Mouse (Mus musculus) heart, adult 8-10 months (tissue): ENCODE results near the gene Cldn7. TPM values are rescaled to one million over a fixed set of nuclear protein-coding genes. Genes with fewer than 3 reads are reported as not detected.
"Not testable (repeated sequence)": the region's sequence is repeated elsewhere in the genome, so short reads cannot be mapped to it uniquely, and the experiment has no call there.

Source experiments
- DNase-seq: peaks from one replicate; pipeline ENCODE4 v3.0.0; 2022; ENCODE audit warnings: low spot score
- total RNA-seq, 4 experiments: library from RNA; stranded (reverse); gene quantifications; 2 replicates each; pipeline ENCODE4 v1.2.4; 2022

The Cldn7 gene
- total RNA-seq, 4 experiments from 2014 or later = 1.1 TPM; not detected in 3

DNA sequence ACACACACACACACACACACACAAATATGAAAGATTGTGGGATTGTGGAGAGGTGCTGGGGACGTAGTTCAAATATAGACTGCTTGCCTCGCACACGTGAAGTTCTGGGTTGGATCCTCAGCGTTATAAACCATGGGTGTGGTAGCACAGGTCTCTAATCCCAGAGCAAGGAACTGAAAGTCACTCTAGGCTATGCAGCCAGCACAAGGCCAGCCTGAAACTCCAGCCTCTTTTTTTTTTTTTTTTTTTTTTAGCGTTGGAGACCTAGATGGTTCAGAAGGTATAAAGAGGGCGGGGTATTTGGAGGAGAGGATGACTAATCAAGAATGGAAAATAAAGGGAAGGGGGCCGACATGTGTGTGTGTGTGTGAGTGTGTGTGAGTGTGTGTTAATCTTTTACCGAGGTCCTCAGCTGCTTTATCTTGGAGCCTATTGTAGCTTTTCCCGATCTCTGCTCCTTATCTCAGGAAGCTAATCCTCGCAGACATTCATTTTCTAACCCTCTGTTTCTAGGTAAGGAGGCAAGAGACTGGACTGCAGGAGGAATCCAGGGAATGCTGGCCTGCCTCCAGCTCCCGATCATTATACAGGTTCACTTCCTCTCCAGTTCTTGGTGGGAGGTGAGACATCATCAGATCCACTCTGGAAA is 11.2 kb upstream of the Cldn7 start:
- DNase-seq = no peak

GRCm38 (mm10) chr11:69955618-69956017 is 9.0 kb upstream of the Cldn7 start:
- not testable (repeated sequence) for DNase-seq

- no peak for DNase-seq
Observed at GRCm38 (mm10) chr11:69956218-69956617, 8.4 kb upstream of the Cldn7 start.

- no peak for DNase-seq
Observed at GRCm38 (mm10) chr11:69960616-69961015, 4.0 kb upstream of the Cldn7 start.

GRCm38 (mm10) chr11:69961841-69962240 is 2.7 kb upstream of the Cldn7 start:
- no peak for DNase-seq

- no peak for DNase-seq
Observed at GRCm38 (mm10) chr11:69965271-69966005, 859 bp downstream of the Cldn7 start.

GRCm38 (mm10) chr11:69966006-69966859 is 1.7 kb downstream of the Cldn7 start:
- no peak for DNase-seq

- DNase-seq = no peak
Observed at GRCm38 (mm10) chr11:69966860-69967517, 2.4 kb downstream of the Cldn7 start.

DNA sequence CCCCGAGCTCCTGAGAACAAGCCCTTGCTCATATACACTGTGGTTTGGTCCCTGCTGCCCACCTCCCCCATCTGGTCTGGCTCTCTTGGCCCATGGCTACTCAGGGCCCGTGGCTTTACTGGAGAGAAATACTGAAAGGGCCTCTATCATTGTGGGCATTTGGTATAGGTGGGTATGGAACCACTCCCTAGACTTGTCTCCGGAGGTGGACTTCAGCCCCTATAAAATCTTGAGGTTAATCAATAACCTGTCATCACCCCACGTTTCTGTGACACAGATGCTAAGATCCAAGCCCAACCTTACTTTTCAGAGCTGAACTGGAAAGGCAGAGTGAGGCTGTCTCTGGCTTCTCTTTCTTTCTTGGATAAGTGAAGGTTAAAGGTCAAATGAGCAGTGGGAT is 4.2 kb downstream of the Cldn7 start:
- DNase-seq = no peak

DNA sequence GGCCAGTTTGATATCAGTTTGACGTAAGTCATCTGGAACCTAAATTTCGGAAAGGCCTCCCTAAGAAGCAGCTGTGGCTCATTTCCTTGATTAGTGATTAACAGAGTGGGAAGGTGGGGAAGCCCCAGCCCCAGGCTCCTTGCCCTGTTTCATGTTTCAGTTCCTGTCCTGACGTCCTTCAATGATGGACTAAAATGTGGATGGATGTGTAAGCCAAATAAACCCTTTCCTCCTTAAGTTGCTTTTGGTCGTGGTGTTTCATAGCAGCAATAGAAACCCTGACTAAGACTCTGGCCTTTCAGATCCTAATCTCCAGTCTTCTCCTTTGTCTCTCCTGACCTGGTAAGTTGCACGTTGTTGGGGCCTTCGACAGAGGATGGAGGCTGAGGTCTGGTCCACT is 5.6 kb downstream of the Cldn7 start:
- DNase-seq = no peak

- DNase-seq = no peak
Observed at GRCm38 (mm10) chr11:69970775-69971174, 6.2 kb downstream of the Cldn7 start.

DNA sequence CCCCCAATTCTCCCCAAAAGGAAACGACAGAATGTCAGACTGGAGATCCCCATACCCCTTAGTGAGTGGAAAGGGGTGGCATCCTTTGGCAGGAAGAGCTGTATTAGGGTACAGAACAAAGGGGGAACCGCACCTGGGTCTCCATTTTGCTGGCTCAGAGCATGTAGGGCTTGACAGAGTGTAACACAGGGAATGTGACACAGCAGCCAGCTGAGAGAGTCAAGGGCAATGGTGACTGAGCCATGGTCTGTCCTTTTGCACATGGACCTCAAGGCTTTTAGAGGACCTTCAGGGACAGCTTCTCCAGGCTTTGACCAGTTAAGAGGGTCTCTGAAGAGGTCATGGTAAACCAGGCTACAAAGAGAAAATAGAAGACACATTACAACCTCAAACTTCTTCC is 10.3 kb downstream of the Cldn7 start:
- DNase-seq = no peak

GRCm38 (mm10) chr11:69976271-69976670 is 11.7 kb downstream of the Cldn7 start:
- DNase-seq = no peak

GRCm38 (mm10) chr11:69979827-69980195 is 15.2 kb downstream of the Cldn7 start:
- DNase-seq = no peak

DNA sequence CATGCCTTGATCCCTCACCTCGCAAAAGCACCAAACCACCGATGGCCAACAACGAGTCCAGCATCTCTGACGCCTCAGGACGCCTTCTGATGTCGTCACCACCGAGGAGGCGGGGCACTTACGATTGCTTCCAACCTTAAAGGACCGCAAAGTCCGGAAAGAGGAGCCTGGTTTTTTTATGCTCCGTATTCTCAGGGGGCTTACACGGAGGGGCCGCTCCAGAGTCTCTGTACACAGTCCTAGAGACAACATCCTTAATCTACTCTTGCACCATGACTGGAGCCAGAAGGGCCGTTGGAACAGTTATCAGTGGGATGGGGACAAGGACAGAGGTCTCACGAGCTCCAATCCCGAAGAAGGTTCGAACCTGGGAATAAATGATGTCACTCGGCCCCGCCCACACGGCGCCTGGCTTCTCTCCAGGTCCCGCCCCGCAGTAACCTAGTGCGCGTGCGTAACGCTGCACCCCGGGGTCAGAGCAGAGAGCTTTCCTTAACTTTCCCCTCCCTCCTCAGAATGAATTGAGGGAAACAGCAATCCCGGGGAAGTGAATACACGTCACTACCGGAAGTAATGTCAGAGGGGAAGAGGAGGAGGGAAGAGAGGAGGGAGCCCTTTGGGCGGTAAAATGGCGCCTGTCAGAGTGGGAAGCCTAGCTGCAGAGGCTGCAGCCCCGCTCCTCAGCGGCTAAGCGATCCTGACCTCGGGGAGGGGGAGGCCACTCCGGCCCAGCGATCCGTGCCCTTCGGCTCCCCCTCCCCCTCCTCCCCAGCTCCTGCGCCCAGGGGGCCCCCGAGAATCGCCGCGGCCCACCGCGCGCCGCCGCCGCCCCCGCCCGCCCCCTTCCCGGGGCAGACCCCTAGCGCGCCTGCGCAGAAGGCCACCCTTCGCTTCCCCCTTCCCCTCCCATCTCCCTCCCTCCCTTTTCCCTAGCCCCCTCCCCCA is 15.9 kb downstream of the Cldn7 start:
- DNase-seq = peak; percentile 99

GRCm38 (mm10) chr11:69981141-69981762 is 16.7 kb downstream of the Cldn7 start, which contains the start of gene Ctdnep1:
Ctdnep1 (plus strand) TSS chr11:69981156.
- DNase-seq = no peak

- no peak for DNase-seq
Observed at GRCm38 (mm10) chr11:69982225-69982624, 17.6 kb downstream of the Cldn7 start, which contains the start of gene Elp5. Elp5 (minus strand) TSS chr11:69982517.

GRCm38 (mm10) chr11:69982877-69983276 is 18.3 kb downstream of the Cldn7 start:
- peak; percentile 32 for DNase-seq

- peak; percentile 46 for DNase-seq
Observed at GRCm38 (mm10) chr11:69983377-69983776, 18.8 kb downstream of the Cldn7 start.

- DNase-seq = no peak
Observed at GRCm38 (mm10) chr11:69984431-69984830, 19.9 kb downstream of the Cldn7 start.
